Mouse (Mus musculus) limb, embryonic 13.5 days (tissue): Measurements from ENCODE around the gene Asb5. TPM values are rescaled to one million over a fixed set of nuclear protein-coding genes. Genes with fewer than 3 reads are reported as not detected.

ENCODE experiments used
- ATAC-seq: fragments of 200-750 bp; cut with Nextera tagmentation; 2 replicates; pipeline ENCODE4 v1.8.0; 2017; ENCODE audit warnings: low read depth, moderate number of reproducible peaks, moderate TSS enrichment; ENCODE audit not compliant: low FRiP score
- H3K27ac ChIP-seq: fragments of 300-500 bp; sonication (generic); 2 replicates; pipeline ENCODE4 v1.5.1; 2015; ENCODE audit warnings: inconsistent platforms, mild to moderate bottlenecking, moderate library complexity
- H3K27me3 ChIP-seq: fragments of 300-500 bp; sonication (generic); 2 replicates; pipeline ENCODE4 v1.6.1; 2015; ENCODE audit warnings: mild to moderate bottlenecking, inconsistent platforms
- H3K36me3 ChIP-seq: fragments of 300-500 bp; sonication (generic); 2 replicates; pipeline ENCODE4 v1.6.1; 2015; ENCODE audit warnings: inconsistent platforms, mild to moderate bottlenecking, moderate library complexity
- H3K4me1 ChIP-seq: fragments of 300-500 bp; sonication (generic); 2 replicates; pipeline ENCODE4 v1.6.1; 2015; ENCODE audit warnings: inconsistent platforms
- H3K4me2 ChIP-seq: fragments of 300-500 bp; sonication (generic); replicated peaks from 2 replicates; pipeline ENCODE4 v1.6.1; 2015; ENCODE audit warnings: inconsistent platforms, mild to moderate bottlenecking, moderate library complexity
- H3K4me3 ChIP-seq: fragments of 300-500 bp; sonication (generic); 2 replicates; pipeline ENCODE4 v1.5.1; 2015; ENCODE audit warnings: moderate library complexity, mild to moderate bottlenecking, inconsistent platforms
- H3K9ac ChIP-seq: fragments of 300-500 bp; sonication (generic); 2 replicates; pipeline ENCODE4 v1.6.1; 2015; ENCODE audit warnings: mild to moderate bottlenecking, inconsistent platforms
- H3K9me3 ChIP-seq: fragments of 300-500 bp; sonication (generic); 2 replicates; pipeline ENCODE4 v1.6.1; 2016; ENCODE audit warnings: inconsistent platforms
- WGBS: fragments of 180-500 bp; shearing (Covaris S2); methylation state at CpG from one replicate; pipeline ENCODE4 v1.1.7; 2015; 5-methylcytosine and 5-hydroxymethylcytosine counted together
- polyA plus RNA-seq: library from polyadenylated mRNA; unstranded; fragments of >200 nt; fragmentation: Nextera tagmentation; extraction: Ambion mirVana; gene quantifications from 2 replicates; pipeline ENCODE4 v1.2.1, GENCODE M21; 2015

Asb5 gene
- polyA plus RNA-seq = 5.8 and 6.0 TPM in 2 replicates

DNA sequence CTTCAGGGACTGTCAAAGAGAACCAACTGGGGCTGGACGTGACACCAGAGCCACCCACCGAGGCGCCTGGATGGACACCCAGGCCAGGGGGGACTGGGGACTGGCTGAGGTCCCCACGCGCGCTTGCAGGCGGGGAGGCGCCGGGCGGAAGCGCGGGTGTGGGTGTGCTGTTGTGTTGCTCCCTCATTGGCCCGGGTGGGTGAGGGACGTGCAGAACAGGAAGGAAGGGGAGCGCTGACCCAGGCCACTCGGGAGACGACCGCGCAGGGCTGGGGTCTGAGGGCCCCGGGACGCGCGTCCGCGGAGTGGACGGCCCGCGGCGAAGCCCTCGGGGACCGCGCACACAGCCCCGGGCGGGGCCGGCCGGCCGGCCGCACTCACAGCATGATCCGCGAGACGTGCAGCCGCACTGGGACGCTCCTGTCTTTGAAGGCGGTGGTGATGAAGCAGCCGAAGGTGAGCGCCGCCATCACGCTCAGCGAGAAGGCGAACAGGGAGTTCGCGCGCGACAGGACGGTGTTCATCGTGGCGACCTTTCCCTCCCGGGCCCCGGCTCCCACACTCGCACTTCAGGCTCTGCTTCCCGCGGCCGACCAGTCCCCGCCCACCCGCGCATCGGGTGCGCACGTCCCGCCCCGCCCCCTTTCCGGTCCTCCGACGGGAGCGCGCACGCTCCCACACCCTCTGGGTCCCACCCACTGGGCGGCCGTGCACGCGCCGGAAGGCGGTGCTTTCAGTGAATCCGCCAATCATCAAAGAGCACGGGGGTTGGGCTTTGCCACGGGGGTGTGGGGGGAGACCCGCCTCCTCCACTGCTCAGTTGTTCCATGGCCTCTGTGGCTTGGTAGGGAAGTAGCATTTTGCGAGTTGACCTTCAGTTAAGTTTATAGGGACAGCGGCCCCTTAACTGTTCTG is at the start of gene Asb5, which contains the start of gene Spcs3:
Gene Asb5, plus strand, starts transcription at position 199 of the 915 bp plus-strand sequence.
Gene Spcs3, minus strand, starts transcription at position 617 of the 915 bp plus-strand sequence.
- Histone ChIP-seq H3K36me3 (peaks cover 7% of the 10 kb centered on the region), H3K4me2 (peak within 1 kb of the TSS; percentile 72), H3K4me1 (peaks cover 13% of the 10 kb centered on the region), H3K9me3 (no peaks in the 10 kb centered on the region), H3K4me3 (peak within 1 kb of the TSS; percentile 94), H3K27me3 (no peaks in the 10 kb centered on the region), H3K27ac (peak within 1 kb of the TSS; percentile 81), H3K9ac (peak within 1 kb of the TSS; percentile 92)
- peak; percentile 94 for ATAC-seq
- WGBS = under 1% methylated on average over 78 of the region's 89 CpGs

GRCm38 (mm10) chr8:54486555-54487273 is 42.7 kb upstream of the Asb5 start:
- Histone ChIP-seq H3K4me1 (0 out of 2 replicates have a peak, but pooled peaks cover 9% of the 10 kb centered on the region), H3K36me3 (no peaks in the 10 kb centered on the region), H3K27ac (no peak overlapping the region), H3K9ac (peak overlapping the region; percentile 14; the same call in 1 of the 2 replicates), H3K4me2 (peak overlapping the region; percentile 58), H3K27me3 (no peaks in the 10 kb centered on the region; the same call in 1 of the 2 replicates), H3K4me3 (peak overlapping the region; percentile 31), H3K9me3 (no peaks in the 10 kb centered on the region)
- ATAC-seq = no peak
- 25% methylated on average over 19 of the region's 19 CpGs for WGBS

DNA sequence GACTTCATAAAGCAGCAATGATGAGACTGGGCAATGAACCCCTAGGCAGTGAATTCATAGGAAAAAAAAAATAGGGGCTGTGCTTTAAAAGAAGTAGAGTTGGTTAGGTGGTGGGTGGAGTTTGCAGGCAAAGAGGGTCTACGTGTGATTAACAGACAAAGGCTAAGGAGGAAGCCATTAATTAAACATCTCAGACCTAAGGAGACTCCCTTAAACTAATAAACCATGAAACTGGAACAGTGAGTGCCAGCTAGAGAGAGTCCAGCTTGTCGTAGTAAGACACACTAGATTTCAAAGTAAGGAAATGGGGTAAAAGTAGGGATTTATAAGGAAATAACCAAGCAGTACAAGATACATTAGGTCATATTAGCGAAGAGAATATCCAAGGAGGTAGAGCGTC is 40.9 kb upstream of the Asb5 start:
- WGBS = 73% methylated on average over 4 of the region's 4 CpGs
- Histone ChIP-seq H3K36me3 (no peaks in the 10 kb centered on the region), H3K4me2 (no peak overlapping the region), H3K4me3 (no peak overlapping the region), H3K27me3 (peaks cover 9% of the 10 kb centered on the region), H3K4me1 (0 out of 2 replicates have a peak, but pooled peaks cover 9% of the 10 kb centered on the region), H3K27ac (no peak overlapping the region), H3K9ac (no peak overlapping the region), H3K9me3 (no peaks in the 10 kb centered on the region)
- ATAC-seq = no peak

- H3K4me1 ChIP-seq = 0 out of 2 replicates have a peak, but pooled peaks cover 6% of the 10 kb centered on the region
- ATAC-seq = peak; percentile 54; the same call in 1 of the 2 replicates
- peaks cover 9% of the 10 kb centered on the region for H3K27me3 ChIP-seq
- WGBS = 12% methylated on average over 6 of the region's 6 CpGs
- no peak overlapping the region for H3K9ac ChIP-seq
- peak overlapping the region; percentile 33 for H3K4me2 ChIP-seq
- H3K27ac ChIP-seq = no peak overlapping the region
- no peak overlapping the region for H3K4me3 ChIP-seq
- no peaks in the 10 kb centered on the region for H3K9me3 ChIP-seq
- no peaks in the 10 kb centered on the region for H3K36me3 ChIP-seq
These were observed 38.2 kb upstream of the Asb5 start for GRCm38 (mm10) chr8:54491057-54491690.

- WGBS = 57% methylated on average over 4 of the region's 4 CpGs
- H3K9ac ChIP-seq = no peak overlapping the region
- no peaks in the 10 kb centered on the region for H3K4me1 ChIP-seq
- no peak overlapping the region for H3K4me2 ChIP-seq
- no peaks in the 10 kb centered on the region for H3K36me3 ChIP-seq
- no peaks in the 10 kb centered on the region for H3K9me3 ChIP-seq
- peaks cover 9% of the 10 kb centered on the region for H3K27me3 ChIP-seq
- no peak for ATAC-seq
- H3K4me3 ChIP-seq = no peak overlapping the region
- no peak overlapping the region for H3K27ac ChIP-seq
These were observed 37.4 kb upstream of the Asb5 start for GRCm38 (mm10) chr8:54491934-54492333.

DNA sequence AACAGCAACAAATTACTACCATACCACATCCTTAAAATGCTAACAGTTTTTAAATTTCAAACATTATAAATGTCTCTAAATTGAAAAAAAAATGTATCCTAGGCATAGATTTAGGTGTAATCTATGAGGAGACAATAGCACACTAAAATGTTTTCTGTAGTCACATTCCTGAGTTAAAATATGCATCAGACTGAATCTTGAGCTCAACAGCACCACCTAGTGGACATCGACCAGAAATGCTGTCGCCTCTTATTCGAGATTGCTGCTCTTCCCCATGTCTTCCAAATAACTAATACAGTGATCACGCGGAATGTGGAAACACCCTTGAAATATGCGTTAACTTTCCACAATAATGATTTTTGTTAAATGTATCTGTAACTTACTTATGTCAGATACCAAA is 36.3 kb upstream of the Asb5 start:
- no peak overlapping the region for H3K9ac ChIP-seq
- no peaks in the 10 kb centered on the region for H3K36me3 ChIP-seq
- H3K4me2 ChIP-seq = no peak overlapping the region
- peaks cover 9% of the 10 kb centered on the region for H3K27me3 ChIP-seq
- 0 out of 2 replicates have a peak, but pooled peaks have one; percentile 41 for ATAC-seq
- no peak overlapping the region for H3K27ac ChIP-seq
- H3K9me3 ChIP-seq = no peaks in the 10 kb centered on the region
- no peaks in the 10 kb centered on the region for H3K4me1 ChIP-seq
- no peak overlapping the region for H3K4me3 ChIP-seq
- 13% methylated on average over 6 of the region's 6 CpGs for WGBS

GRCm38 (mm10) chr8:54493915-54494314 is 35.5 kb upstream of the Asb5 start:
- 28% methylated on average over 3 of the region's 3 CpGs for WGBS
- Histone ChIP-seq H3K27me3 (peaks cover 9% of the 10 kb centered on the region), H3K4me2 (no peak overlapping the region), H3K36me3 (no peaks in the 10 kb centered on the region), H3K4me3 (no peak overlapping the region), H3K27ac (no peak overlapping the region), H3K4me1 (no peaks in the 10 kb centered on the region), H3K9me3 (no peaks in the 10 kb centered on the region), H3K9ac (no peak overlapping the region)
- no peak for ATAC-seq

DNA sequence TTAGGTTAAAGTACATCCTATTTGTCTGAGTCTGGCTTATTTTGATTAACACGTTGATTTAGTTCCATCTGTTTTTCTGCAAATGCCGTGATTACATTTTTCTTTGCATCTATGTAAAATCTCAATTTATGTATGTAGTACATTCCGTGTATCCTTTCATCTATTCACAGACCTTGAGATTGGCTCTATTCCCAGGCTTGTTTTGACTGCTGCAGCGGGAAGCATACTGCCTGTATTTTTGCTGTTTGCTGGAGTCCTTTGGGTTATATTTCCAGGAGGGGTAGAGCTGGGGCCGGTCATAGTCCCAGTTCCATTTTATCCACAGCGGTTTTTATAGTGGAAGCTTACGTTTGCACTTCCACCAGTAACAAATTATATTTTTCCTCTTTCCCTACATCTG is 26.3 kb upstream of the Asb5 start:
- Histone ChIP-seq H3K4me1 (no peaks in the 10 kb centered on the region), H3K9me3 (no peaks in the 10 kb centered on the region), H3K4me2 (no peak overlapping the region), H3K4me3 (no peak overlapping the region), H3K27ac (no peak overlapping the region), H3K27me3 (no peaks in the 10 kb centered on the region), H3K9ac (no peak overlapping the region), H3K36me3 (no peaks in the 10 kb centered on the region)
- no peak for ATAC-seq
- 54% methylated on average over 7 of the region's 7 CpGs for WGBS

DNA sequence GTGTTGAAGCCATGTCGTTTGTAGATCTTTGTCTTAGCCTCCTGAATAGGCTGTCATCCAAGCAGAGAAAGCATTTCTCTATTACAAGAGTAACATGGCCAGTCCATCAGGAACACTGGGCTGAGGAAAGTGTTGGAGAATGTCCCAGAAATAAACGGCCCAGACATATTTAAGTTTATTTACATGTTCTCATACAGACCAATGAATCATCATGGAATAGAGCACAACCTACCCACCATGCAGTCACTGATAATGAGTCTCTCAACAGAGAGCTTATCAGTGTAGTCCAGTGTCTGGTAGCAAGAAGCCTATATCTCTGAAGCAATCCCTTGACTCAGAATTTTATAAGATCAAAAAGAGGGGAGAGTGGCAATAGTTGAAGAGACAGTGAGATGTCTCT is 24.3 kb upstream of the Asb5 start:
- WGBS = 65% methylated on average over 2 of the region's 2 CpGs
- Histone ChIP-seq H3K9ac (no peak overlapping the region), H3K36me3 (no peaks in the 10 kb centered on the region), H3K9me3 (no peaks in the 10 kb centered on the region), H3K27me3 (no peaks in the 10 kb centered on the region), H3K27ac (no peak overlapping the region), H3K4me3 (no peak overlapping the region), H3K4me2 (no peak overlapping the region), H3K4me1 (no peaks in the 10 kb centered on the region)
- ATAC-seq = no peak

- WGBS = 31% methylated on average over 6 of the region's 6 CpGs
- peak; percentile 54; the same call in 1 of the 2 replicates for ATAC-seq
- no peaks in the 10 kb centered on the region for H3K9me3 ChIP-seq
- H3K4me1 ChIP-seq = no peaks in the 10 kb centered on the region
- no peak overlapping the region for H3K4me2 ChIP-seq
- H3K36me3 ChIP-seq = no peaks in the 10 kb centered on the region
- no peak overlapping the region for H3K4me3 ChIP-seq
- H3K9ac ChIP-seq = no peak overlapping the region
- no peaks in the 10 kb centered on the region for H3K27me3 ChIP-seq
- no peak overlapping the region for H3K27ac ChIP-seq
These were observed 21.8 kb upstream of the Asb5 start for GRCm38 (mm10) chr8:54507428-54508095.

DNA sequence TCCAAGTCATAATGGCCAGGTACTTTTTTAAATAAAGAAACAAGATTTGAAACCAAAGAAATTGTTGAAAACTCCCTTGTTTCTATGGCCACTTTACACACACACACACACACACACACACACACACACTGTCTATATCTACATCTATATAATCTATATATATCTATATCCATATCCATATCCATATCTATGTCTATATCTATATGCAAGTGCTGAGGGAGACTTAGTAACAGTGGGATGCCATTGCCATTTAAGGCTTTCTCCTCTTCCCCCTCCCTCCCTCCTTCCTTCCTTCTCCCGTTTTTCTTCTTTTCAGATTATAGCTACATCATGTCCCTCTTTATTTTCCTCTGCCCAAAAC is 21.3 kb upstream of the Asb5 start:
- Histone ChIP-seq H3K36me3 (no peaks in the 10 kb centered on the region), H3K4me2 (no peak overlapping the region), H3K27ac (no peak overlapping the region), H3K4me3 (no peak overlapping the region), H3K27me3 (no peaks in the 10 kb centered on the region), H3K9ac (no peak overlapping the region), H3K4me1 (no peaks in the 10 kb centered on the region), H3K9me3 (no peaks in the 10 kb centered on the region)
- WGBS = 23% methylated on average over 1 of the region's 1 CpGs
- ATAC-seq = no peak
